Mouse (Mus musculus): ENCODE results near the gene Cenpv. TPM values are rescaled to one million over a fixed set of nuclear protein-coding genes. Genes with fewer than 3 reads are reported as not detected.
"Not testable (repeated sequence)": the region's sequence is repeated elsewhere in the genome, so short reads cannot be mapped to it uniquely, and the experiment has no call there.

Gene Cenpv
- total RNA-seq, 2 experiments from 2014 or later: 40.0 to 48.8 TPM

DNA sequence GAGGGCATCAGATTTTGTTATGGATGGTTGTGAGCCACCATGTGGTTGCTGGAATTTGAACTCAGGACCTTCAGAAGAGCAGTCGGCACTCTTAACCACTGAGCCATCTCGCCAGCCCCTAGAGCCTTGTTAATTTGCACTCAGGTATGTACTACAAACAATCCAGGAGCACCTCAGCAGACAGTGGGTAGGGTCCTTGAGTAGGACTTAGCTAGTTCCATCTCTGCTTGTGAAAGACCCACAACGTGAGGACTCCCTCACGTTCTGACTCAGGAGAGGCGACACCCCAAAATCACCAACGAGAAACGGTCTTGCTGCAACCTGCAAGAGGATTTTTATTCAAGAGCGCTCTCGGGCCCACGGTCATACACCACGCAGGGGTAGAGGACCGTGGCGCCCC is 30.7 kb downstream of the Cenpv start:
- DNase-seq: not testable (repeated sequence)

DNA sequence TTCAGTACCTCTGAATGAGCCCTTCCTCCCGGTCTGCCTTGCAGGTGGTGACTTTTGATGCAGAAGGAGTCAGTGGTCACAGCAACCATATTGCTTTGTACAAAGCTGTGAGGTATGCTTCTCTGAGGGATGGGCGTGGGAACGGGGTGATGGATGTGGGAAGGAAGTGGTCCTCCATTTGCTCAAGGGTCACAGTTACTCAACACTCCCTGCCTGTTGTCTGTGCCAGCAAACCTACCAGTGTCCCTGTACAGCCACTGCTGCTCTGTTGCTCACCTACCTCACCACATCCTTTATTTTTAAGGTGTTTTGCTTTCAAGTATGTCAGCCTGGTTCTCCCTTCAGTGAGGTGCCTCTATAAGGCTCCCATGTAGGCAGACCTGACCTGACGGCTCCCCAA is 31.4 kb downstream of the Cenpv start:
- no peak for DNase-seq

DNA sequence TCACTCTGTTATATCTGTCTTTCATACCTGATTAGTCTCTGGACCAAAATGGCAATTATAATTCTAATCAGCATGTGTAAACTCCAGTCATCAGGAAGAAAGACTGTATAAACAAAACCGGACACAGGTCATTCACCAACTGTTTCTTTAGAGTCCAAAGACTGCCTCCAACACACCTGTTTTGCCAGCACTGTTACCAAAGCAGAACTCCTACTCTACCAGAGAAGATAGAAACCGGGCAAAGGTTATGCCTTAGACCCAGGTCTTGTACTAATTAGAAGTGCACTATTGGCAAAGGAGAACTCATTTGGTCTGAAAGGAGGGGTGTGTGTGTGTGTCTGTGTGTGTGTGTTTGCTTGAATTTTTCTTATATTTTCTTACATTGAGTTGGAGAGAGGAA is 38.5 kb downstream of the Cenpv start:
- no peak for DNase-seq

DNA sequence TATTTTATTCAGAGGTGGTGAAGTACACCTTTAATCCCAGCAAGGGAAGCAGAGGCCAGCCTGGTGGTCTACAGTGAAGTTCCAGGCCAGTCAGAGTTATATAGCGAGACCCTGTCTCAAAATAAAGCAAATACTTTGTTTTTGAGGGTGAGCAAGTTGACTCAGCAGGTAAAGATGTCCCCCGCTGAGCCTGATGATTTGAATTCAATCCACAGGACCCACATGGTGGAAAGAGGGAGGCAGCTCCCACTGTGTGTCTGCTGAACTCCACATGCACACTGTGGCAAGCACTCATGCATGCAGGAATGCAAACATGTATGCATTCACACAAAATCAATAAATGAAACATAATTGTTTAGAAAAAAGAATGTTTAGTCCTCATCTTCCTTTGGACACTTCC is 40.3 kb downstream of the Cenpv start:
- no peak for DNase-seq

DNA sequence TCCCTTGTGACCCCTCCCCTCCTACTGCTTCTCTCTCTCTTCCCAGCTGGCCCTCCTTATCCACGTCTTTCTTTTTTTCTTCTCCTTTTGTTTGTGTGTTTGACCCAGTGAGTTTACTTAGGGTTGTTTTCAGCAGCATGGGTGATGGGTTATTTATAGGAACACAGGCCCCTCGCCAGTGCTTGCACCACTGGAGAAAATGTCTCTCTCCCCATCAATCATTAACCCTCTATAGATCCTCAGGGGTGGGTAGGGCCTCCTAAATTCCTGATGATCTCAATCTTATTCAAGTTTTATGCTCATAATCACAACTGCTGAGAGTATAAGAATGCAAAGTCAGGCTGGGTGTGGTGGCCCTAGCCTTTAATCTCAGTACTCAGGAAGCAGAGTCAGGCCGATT is 41.9 kb downstream of the Cenpv start:
- no peak for DNase-seq

DNA sequence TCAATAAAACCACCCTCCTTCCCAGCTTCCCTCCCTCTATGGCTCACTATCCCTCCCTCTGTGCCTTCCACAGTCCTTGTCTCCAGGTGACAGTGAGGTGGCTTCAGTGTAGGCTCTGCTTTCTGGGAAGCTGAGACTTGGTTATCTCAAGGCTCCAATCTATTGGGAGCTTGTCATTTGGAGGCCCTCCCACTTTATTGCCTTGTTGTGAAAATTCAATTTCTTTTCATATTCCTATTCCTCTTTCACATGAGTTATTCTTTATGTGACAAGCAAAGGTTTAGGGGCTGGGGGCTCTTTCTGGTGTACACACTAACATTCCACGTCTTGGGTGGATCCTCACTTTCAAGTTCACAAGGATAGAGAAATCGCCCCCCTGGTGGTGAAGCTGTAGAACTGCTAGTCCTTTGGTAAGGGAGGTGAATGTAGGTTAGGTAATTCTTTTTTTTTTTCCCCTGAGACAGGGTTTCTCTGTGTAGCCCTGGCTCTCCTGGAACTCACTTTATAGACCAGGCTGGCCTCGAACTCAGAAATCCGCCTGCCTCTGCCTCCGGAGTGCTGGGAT is 42.8 kb downstream of the Cenpv start:
- DNase-seq: peak; percentile 52

DNA sequence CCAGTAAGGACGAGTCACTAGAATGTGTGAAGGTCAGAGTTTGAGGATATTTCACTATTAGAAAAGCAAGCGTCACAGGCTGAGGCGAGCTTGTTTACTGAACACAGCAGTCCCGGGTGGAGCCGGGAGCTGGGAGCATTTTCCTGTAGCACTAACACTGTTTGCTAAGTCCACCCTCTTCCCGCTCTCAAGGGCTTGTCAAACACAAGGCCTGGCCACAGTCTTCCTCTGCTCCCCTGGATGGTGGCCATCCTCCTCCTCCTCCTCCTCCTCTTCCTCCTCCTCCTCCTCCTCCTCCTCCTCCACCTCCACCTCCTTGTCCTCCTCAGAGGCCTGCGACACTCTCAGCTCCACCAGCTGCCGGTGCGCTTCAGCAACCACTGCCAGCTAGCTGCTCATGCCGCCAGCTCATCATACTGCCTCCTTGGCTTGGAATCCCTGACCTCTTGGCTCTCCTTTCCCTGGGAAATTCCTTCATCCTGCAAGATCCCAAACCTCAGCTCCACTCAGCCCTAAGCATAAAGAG is 43.7 kb downstream of the Cenpv start:
- DNase-seq: peak; percentile 75

DNA sequence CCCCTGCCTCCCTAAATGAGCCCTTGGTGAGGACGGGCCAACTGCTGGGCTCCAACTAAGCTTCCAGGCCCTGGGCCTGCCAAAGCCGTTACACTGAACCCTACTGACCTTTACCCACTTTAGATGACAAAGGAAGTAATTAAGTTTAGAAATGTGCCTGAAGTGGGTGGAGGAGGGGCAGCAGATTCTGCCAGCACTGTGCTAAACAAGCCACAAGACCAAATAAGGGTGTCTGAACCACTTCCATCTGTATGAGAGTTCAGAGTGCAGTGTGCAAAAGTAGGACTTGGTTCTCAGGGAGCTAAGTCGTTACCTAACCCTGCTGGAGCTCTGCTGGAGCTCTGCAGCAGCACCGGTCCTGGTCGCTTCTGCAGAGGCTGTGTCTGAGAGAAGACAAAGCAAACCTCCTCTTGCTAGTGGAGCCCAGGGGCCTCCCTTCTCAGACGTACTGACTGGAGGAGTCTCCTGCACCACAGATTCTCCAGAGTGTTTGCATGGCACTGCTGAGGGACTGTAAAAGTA is 44.2 kb downstream of the Cenpv start:
- peak; percentile 74 for DNase-seq

DNA sequence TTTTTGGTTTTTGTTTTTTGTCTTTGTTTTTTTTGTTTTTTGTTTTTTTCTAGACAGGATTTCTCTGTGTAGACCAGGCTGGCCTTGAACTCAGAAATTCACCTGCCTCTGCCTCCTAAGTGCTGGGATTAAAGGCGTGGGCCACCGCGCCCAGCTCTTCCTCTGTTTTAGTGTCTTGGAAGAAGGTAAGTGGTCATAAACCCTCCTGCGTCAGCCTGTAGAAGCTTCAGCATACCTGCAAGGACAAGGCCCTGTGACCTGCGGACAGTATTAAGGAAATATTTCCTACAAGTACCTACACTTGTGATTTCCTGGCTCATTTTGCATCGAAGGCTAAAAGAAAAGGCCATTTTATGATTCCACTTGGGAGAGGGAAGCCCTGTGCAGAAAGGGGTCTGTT is 45.4 kb downstream of the Cenpv start:
- DNase-seq: no peak

DNA sequence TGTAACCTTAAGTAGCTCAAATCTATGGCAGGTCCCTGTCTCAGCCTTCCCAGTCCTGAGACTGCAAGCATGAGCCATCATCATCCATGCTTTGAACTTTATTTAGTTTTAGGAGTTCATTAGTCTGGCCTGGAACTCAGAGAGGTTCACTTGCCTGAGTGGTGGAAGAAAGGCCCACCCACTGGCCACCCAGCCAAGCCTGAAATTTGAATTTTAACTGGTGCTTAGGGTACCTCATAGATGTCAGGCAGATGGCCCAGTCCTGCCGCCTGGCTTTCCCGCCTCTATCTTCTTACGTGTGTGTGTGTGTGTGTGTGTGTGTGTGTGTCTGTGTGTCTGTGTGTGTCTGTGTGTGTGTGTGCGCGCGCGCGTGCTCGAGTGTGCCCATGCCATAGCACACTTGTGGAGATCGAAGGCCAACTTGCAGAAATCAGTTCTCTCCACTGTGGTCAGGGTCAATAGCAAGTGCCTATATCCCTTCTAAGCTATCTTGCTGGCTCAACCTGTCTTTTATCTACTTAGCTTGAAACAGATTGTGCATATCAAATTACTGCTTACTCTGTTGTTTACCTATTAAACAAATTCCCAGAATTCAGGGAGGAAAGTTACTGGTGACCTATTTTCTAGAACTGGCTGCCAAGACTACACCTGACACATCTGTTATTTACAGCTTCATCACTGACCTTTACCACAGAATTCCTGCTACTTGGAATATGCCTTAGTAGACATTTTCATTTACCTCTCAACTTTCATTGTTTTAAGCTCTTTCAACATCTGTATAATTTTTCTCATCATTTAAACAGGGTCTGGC is 51.3 kb downstream of the Cenpv start:
- no peak for DNase-seq

DNA sequence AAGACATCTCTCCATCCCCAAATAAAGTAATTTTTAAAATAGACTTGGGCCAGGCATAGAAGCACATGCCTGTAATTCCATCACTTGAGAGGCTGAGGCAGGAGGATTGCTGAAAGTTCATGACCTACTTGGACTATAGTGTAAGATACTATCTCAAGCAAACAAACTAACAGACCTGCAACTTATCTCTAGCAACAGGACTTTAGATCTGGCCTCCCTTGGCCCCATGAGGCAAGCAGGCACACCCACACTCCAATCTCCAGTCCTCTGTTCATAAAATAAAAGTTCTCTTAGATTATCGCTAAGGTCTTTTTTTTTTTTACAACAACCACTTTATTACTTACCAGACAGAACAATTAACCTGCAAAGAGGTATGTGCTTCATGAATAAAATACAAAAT is 52.1 kb downstream of the Cenpv start:
- DNase-seq: no peak

DNA sequence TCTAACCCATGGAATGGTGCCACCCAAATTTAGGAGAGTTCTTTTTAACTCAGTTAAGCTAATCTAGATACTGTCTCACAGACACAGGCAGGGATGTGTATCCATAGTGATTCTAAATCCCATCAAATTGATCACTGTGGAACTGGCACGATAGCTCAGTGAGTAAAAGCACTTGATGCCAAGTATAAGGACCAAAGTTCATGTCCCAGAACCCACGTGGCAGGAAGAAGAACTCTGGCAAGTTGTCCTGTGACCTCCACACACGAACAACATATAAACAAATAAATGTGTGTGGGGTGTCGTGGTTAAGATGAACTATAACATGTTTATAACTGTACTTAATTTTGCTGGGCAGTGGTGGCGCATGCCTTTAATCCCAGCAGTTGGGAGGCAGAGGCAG is 59.5 kb downstream of the Cenpv start:
- no peak for DNase-seq

DNA sequence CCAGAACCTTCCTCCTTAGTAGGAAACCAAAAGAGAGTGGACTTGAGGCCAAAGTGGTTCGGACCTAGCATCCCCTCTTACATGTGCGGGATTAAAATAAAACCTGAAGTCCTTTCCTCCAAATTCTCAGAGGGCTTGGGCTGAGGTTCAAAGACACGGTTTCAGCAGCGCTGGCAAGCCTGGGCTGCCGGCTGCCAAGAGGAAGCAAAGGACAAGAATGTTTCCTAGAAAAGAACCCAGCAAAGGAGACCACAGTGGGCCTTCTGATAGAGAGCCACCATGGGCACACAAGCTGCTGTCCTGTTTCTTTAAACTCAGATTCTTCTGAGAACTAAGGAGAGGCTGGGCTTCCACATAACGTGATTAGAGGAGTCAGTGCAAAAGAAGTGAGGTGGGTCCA is 60.1 kb downstream of the Cenpv start:
- peak; percentile 57 for DNase-seq

DNA sequence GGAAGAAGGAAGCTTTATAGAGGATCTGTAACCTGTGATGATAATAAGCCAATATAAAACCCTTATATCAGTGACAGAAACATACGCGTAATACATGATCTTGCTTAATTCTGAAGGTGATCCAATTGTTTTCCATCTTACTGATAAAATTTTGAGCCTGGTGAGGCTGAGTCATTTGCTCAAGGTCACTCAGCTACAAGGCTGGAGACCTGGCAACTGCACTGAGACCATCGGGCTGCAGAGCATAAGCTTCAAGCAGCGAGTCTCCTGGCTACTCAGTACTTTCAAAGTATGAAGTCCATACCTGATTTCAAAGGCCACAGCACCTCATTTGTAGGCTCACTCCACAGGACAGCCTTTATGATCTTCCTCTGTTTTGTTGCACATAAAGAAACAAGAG is 62.9 kb downstream of the Cenpv start:
- peak; percentile 51 for DNase-seq

Other genes starting within 250 kb of the Cenpv start
- gene Pigl, start 80.8 kb downstream of the Cenpv start, total RNA-seq (2021): 1 to 10 TPM; 7.2 to 8.1 TPM
- 100 to 1,000 TPM; 157 to 180 TPM for gene Ncor1, start 80.7 kb downstream of the Cenpv start, total RNA-seq (2021)
- 1,000 to 10,000 TPM; 1,093 to 1,186 TPM for gene Ubb, start 11.9 kb upstream of the Cenpv start, total RNA-seq (2021)
- 1 to 10 TPM; 5.0 to 5.6 TPM for gene Trpv2, start 35.2 kb upstream of the Cenpv start, total RNA-seq (2021)
- gene Lrrc75a, start 109.3 kb upstream of the Cenpv start, total RNA-seq (2021): 10 to 100 TPM; 28.1 to 29.6 TPM
- gene Mmgt2, start 109.4 kb upstream of the Cenpv start, total RNA-seq (2021): 10 to 100 TPM; 23.2 to 28.2 TPM
- 1 to 10 TPM; 3.6 to 5.5 TPM for gene Zfp287, start 192.6 kb upstream of the Cenpv start, total RNA-seq (2021)
- gene Gm10428, start 213.8 kb upstream of the Cenpv start, total RNA-seq (2021): not detected

Measured in adrenal gland, postnatal 10 days (tissue).